Mouse (Mus musculus) embryonic facial prominence, embryonic 14.5 days (tissue): ENCODE measurements around the gene Tmem88. TPM values are rescaled to one million over a fixed set of nuclear protein-coding genes. Genes with fewer than 3 reads are reported as not detected.

ENCODE experiments used
- ATAC-seq: fragments of 200-750 bp; cut with Nextera tagmentation; 2 replicates; pipeline ENCODE4 v1.8.0; 2017; ENCODE audit warnings: low read depth, moderate number of reproducible peaks, moderate TSS enrichment
- DNase-seq: peaks from one replicate; pipeline ENCODE4 v3.0.0-alpha.2; 2015; ENCODE audit warnings: low spot score
- H3K27ac ChIP-seq: fragments of 300-500 bp; sonication (generic); replicated peaks from 2 replicates; pipeline ENCODE4 v1.5.1; 2014; ENCODE audit warnings: low read depth, mild to moderate bottlenecking, low read length, moderate library complexity
- H3K27me3 ChIP-seq: fragments of 300-500 bp; sonication (generic); replicated peaks from 2 replicates; pipeline ENCODE4 v1.6.1; 2014; ENCODE audit warnings: low read length; ENCODE audit not compliant: control insufficient read depth, insufficient read depth
- H3K36me3 ChIP-seq: fragments of 300-500 bp; sonication (generic); 2 replicates; pipeline ENCODE4 v1.6.1; 2014; ENCODE audit warnings: low read length, mixed read lengths; ENCODE audit not compliant: control insufficient read depth, insufficient read depth
- H3K4me1 ChIP-seq: fragments of 300-500 bp; sonication (generic); 2 replicates; pipeline ENCODE4 v1.6.1; 2014; ENCODE audit warnings: antibody characterized with exemption, low read length; ENCODE audit not compliant: control insufficient read depth, insufficient read depth
- H3K4me2 ChIP-seq: fragments of 300-500 bp; sonication (generic); 2 replicates; pipeline ENCODE4 v1.6.1; 2014; ENCODE audit warnings: low read depth, mild to moderate bottlenecking, low read length, moderate library complexity, mixed read lengths
- H3K4me3 ChIP-seq: fragments of 300-500 bp; sonication (generic); 2 replicates; pipeline ENCODE4 v1.5.1; 2014; ENCODE audit warnings: low read depth, mild to moderate bottlenecking, low read length
- H3K9ac ChIP-seq: fragments of 300-500 bp; sonication (generic); 2 replicates; pipeline ENCODE4 v1.6.1; 2014; ENCODE audit warnings: low read depth, mild to moderate bottlenecking, low read length, moderate library complexity, mixed read lengths
- H3K9me3 ChIP-seq: fragments of 300-500 bp; sonication (generic); 2 replicates; pipeline ENCODE4 v1.6.1; 2016; ENCODE audit warnings: low read length; ENCODE audit not compliant: control insufficient read depth
- WGBS: fragments of 180-500 bp; shearing (Covaris S2); extraction: QIAGEN DNeasy Blood & Tissue Kit; methylation state at CpG from one replicate; pipeline ENCODE4 v1.1.7; 2014; 5-methylcytosine and 5-hydroxymethylcytosine counted together
- polyA plus RNA-seq: library from polyadenylated mRNA; unstranded; fragments of >200 nt; fragmentation: Nextera tagmentation; extraction: Ambion mirVana; gene quantifications from 2 replicates; pipeline ENCODE4 v1.2.1, GENCODE M21; 2014

Gene Tmem88
- polyA plus RNA-seq, 1 experiment from 2014 or later = 19.2 TPM

- peaks cover 29% of the 10 kb centered on the region for H3K4me1 ChIP-seq
- H3K4me3 ChIP-seq = peak overlapping the region; percentile 95
- no peaks in the 10 kb centered on the region for H3K27me3 ChIP-seq
- H3K9me3 ChIP-seq = no peaks in the 10 kb centered on the region
- H3K36me3 ChIP-seq = peaks cover 29% of the 10 kb centered on the region
- peak overlapping the region; percentile 73 for H3K4me2 ChIP-seq
- DNase-seq (peak; percentile 99), ATAC-seq (peak; percentile 79)
- WGBS = 0% methylated on average over 24 of the region's 26 CpGs
- H3K9ac ChIP-seq = peak overlapping the region; percentile 100
- peak overlapping the region; percentile 100 for H3K27ac ChIP-seq
These were observed 31.7 kb downstream of the Tmem88 start for GRCm38 (mm10) chr11:69366157-69366854.

DNA sequence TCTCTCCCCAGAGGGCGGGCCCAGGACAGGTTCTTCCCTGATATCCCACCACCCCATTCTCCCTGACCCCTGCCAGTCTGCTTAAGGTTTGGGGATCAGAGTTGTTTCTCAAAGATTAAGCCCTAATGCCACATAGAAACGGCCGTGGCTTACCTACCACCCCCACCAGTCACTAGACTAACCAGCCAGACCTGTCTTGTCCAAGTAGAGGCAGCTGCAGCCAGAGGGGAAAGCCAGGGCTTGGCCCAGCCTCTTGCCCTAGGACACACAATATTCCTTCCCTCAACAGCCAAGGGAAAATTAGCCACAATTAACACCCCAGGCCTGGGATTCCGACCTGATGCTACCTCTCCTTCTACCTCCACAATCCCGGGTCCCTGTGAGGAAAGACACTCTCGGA lies 32.3 kb downstream of the Tmem88 start:
- peaks cover 23% of the 10 kb centered on the region for H3K4me1 ChIP-seq
- WGBS = 12% methylated on average over 6 of the region's 6 CpGs
- no peaks in the 10 kb centered on the region for H3K9me3 ChIP-seq
- peak; percentile 72 for DNase-seq
- H3K36me3 ChIP-seq = peaks cover 35% of the 10 kb centered on the region
- H3K4me2 ChIP-seq = peak overlapping the region; percentile 73
- H3K9ac ChIP-seq = peak overlapping the region; percentile 64
- H3K27me3 ChIP-seq = no peaks in the 10 kb centered on the region
- no peak; the same call in 1 of the 2 replicates for ATAC-seq
- peak overlapping the region; percentile 95 for H3K4me3 ChIP-seq
- H3K27ac ChIP-seq = peak overlapping the region; percentile 100

DNA sequence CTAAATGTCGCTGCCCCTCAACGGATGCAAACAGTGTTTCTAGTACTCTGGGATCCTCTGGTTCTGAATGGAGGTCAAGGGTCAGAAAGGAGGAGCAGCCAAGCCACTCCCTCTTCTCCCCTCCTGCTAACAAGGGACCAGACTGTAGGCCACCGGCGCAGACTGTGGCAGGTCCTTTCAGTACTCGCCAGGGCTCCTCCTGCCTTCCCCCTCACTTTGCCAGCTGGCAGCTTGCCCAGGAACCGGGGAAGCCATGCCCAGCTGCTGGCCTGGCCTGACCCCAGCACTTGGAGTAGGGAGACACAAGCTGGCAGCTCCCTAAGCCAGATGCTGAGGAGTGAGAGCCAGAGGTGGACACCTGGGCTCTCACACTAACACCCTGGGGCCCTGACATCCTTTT lies 33.1 kb downstream of the Tmem88 start:
- H3K36me3 ChIP-seq = peaks cover 43% of the 10 kb centered on the region
- peak overlapping the region; percentile 100 for H3K27ac ChIP-seq
- no peaks in the 10 kb centered on the region for H3K9me3 ChIP-seq
- ATAC-seq = peak; percentile 39
- H3K4me1 ChIP-seq = peaks cover 19% of the 10 kb centered on the region
- DNase-seq = peak; percentile 94
- H3K9ac ChIP-seq = peak overlapping the region; percentile 64
- peak overlapping the region; percentile 73 for H3K4me2 ChIP-seq
- WGBS = 6% methylated on average over 5 of the region's 6 CpGs
- H3K27me3 ChIP-seq = no peaks in the 10 kb centered on the region
- peak overlapping the region; percentile 95 for H3K4me3 ChIP-seq

- no peak for ATAC-seq
- Histone ChIP-seq H3K9ac (peak overlapping the region; percentile 64; the same call in 1 of the 2 replicates), H3K4me3 (no peak overlapping the region), H3K27ac (peak overlapping the region; percentile 100), H3K9me3 (no peaks in the 10 kb centered on the region), H3K4me2 (peak overlapping the region; percentile 73), H3K36me3 (peaks cover 49% of the 10 kb centered on the region), H3K4me1 (peaks cover 19% of the 10 kb centered on the region), H3K27me3 (no peaks in the 10 kb centered on the region)
- DNase-seq = no peak
- 45% methylated on average over 8 of the region's 8 CpGs for WGBS
These were observed 33.7 kb downstream of the Tmem88 start for GRCm38 (mm10) chr11:69364376-69364775.

GRCm38 (mm10) chr11:69362479-69362878 lies 35.6 kb downstream of the Tmem88 start:
- WGBS = 35% methylated on average over 2 of the region's 2 CpGs
- no peak overlapping the region for H3K9ac ChIP-seq
- DNase-seq = peak; percentile 71

DNA sequence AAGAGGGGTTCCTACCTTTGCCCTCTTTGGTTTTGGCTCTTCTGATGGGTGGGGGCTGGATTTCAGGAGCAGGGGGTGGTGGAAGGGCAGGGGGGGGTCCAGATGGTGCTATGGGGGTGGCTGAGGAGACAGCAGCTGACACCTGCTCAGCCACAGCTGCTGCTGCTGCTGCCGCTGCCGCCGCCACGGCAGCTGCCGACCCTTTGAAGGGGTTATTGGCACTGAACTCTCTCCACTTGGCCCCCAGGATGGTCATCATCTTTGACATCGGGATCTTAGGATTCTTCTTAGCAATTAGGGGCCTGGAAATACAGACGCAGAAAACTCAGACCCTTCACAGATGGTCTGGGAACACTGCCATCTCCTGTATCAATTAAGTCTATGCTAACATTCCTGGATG lies 36.0 kb downstream of the Tmem88 start:
- H3K4me2 ChIP-seq = no peak overlapping the region
- no peak overlapping the region for H3K27ac ChIP-seq
- no peaks in the 10 kb centered on the region for H3K9me3 ChIP-seq
- H3K27me3 ChIP-seq = no peaks in the 10 kb centered on the region
- DNase-seq = peak; percentile 59
- WGBS = 37% methylated on average over 7 of the region's 7 CpGs
- ATAC-seq = no peak
- no peak overlapping the region for H3K9ac ChIP-seq
- peaks cover 19% of the 10 kb centered on the region for H3K4me1 ChIP-seq
- peaks cover 72% of the 10 kb centered on the region for H3K36me3 ChIP-seq
- no peak overlapping the region for H3K4me3 ChIP-seq

More at GRCm38 (mm10) chr11:69362479-69362878, 35.6 kb downstream of the Tmem88 start:
- no peaks in the 10 kb centered on the region for H3K9me3 ChIP-seq
- ATAC-seq = no peak
- no peak overlapping the region for H3K4me3 ChIP-seq
- H3K36me3 ChIP-seq = peaks cover 68% of the 10 kb centered on the region
- no peak overlapping the region for H3K4me2 ChIP-seq
- peaks cover 19% of the 10 kb centered on the region for H3K4me1 ChIP-seq
- H3K27ac ChIP-seq = no peak overlapping the region
- no peaks in the 10 kb centered on the region for H3K27me3 ChIP-seq

GRCm38 (mm10) chr11:69357690-69358089 lies 40.3 kb downstream of the Tmem88 start:
- Histone ChIP-seq H3K4me1 (no peaks in the 10 kb centered on the region), H3K36me3 (peaks cover 97% of the 10 kb centered on the region), H3K9me3 (no peaks in the 10 kb centered on the region), H3K4me2 (no peak overlapping the region), H3K27ac (no peak overlapping the region), H3K9ac (no peak overlapping the region), H3K4me3 (no peak overlapping the region), H3K27me3 (no peaks in the 10 kb centered on the region)
- DNase-seq (no peak), ATAC-seq (0 out of 2 replicates have a peak, but pooled peaks have one; percentile 12)
- 85% methylated on average over 12 of the region's 12 CpGs for WGBS

- DNase-seq = no peak
- Histone ChIP-seq H3K4me2 (no peak overlapping the region), H3K27me3 (no peaks in the 10 kb centered on the region), H3K27ac (no peak overlapping the region), H3K9ac (no peak overlapping the region), H3K36me3 (peaks cover 100% of the 10 kb centered on the region), H3K9me3 (no peaks in the 10 kb centered on the region), H3K4me1 (no peaks in the 10 kb centered on the region), H3K4me3 (no peak overlapping the region)
- no peak for ATAC-seq
- WGBS = 89% methylated on average over 5 of the region's 5 CpGs
These were observed 41.5 kb downstream of the Tmem88 start for GRCm38 (mm10) chr11:69356544-69356943.
